Mouse (Mus musculus) spleen, adult 2 months (tissue): ENCODE measurements around the gene Pdcd11.
A peak's percentile ranks its signal among the peaks of the same experiment; 100 is the strongest.

Source experiments
- CTCF ChIP-seq: fragments of 200-500 bp; IDR thresholded peaks from 2 replicates; pipeline ENCODE4 v1.5.1; 2011; ENCODE audit warnings: mild to moderate bottlenecking, inconsistent platforms; ENCODE audit not compliant: insufficient read depth, insufficient read length, insufficient replicate concordance; ENCODE audit errors: extremely low read depth
- POLR2A ChIP-seq: fragments of 200-500 bp; IDR thresholded peaks from 2 replicates; pipeline ENCODE4 v1.6.1; 2011; ENCODE audit warnings: low read depth, low read length, inconsistent platforms

- TF ChIP-seq CTCF: no peak
- TF ChIP-seq POLR2A: peak; percentile 42
Observed at GRCm38 (mm10) chr19:47137771-47138421, 47.3 kb downstream of the Pdcd11 start, which contains the start of gene Calhm2.
